Mouse (Mus musculus) megakaryocyte-erythroid progenitor cell, adult 5-6 weeks (primary cell): ENCODE data around the gene Kmt5a. TPM values are rescaled to one million over a fixed set of nuclear protein-coding genes. Genes with fewer than 3 reads are reported as not detected.

Source experiments
- ATAC-seq: replicated peaks from 2 replicates; pipeline ENCODE4 v1.8.0; 2016; ENCODE audit warnings: mild to moderate bottlenecking, inconsistent platforms; ENCODE audit not compliant: severe bottlenecking, poor library complexity, low FRiP score, low TSS enrichment
- total RNA-seq, 2 experiments: library from RNA; stranded (forward) in 1 of 2; stranded (reverse) in 1 of 2; fragments of 200-1000, 215-1000 nt in 1 of 2; fragments of >200 nt in 1 of 2; fragmentation: Nextera tagmentation in 1 of 2; gene quantifications; 2 replicates each; pipeline ENCODE4 v1.2.3; 2014 to 2017

The Kmt5a gene
- total RNA-seq, 2 experiments from 2014 or later, result 201 to 250 TPM

- 0 out of 2 replicates have a peak, but pooled peaks have one; percentile 32 for ATAC-seq
Observed at GRCm38 (mm10) chr5:124506731-124507359, 67.1 kb downstream of the Kmt5a start.

GRCm38 (mm10) chr5:124509200-124509599 is 69.5 kb downstream of the Kmt5a start:
- ATAC-seq, result no peak

GRCm38 (mm10) chr5:124509742-124510237 is 70.1 kb downstream of the Kmt5a start:
- no peak for ATAC-seq

- no peak for ATAC-seq
Observed at GRCm38 (mm10) chr5:124510536-124511050, 70.9 kb downstream of the Kmt5a start.

Other genes with a start within 250 kb of the Kmt5a start
- gene Pitpnm2, start 190.2 kb upstream of the Kmt5a start, total RNA-seq (2014; fragmentation: Nextera tagmentation), result 23.7 and 33.3 TPM in 2 replicates
- 6.5 and 10.9 TPM in 2 replicates for gene Pitpnm2, start 190.2 kb upstream of the Kmt5a start, total RNA-seq (2017)
- gene Mphosph9, start 112.0 kb upstream of the Kmt5a start, total RNA-seq (2014; fragmentation: Nextera tagmentation), result 19.5 and 24.7 TPM in 2 replicates
- gene Mphosph9, start 112.0 kb upstream of the Kmt5a start, total RNA-seq (2017), result 24.7 and 36.7 TPM in 2 replicates
- gene 2810006K23Rik, start 111.8 kb upstream of the Kmt5a start, total RNA-seq (2014; fragmentation: Nextera tagmentation), result 9.2 and 13.2 TPM in 2 replicates
- 16.6 and 18.7 TPM in 2 replicates for gene 2810006K23Rik, start 111.8 kb upstream of the Kmt5a start, total RNA-seq (2017)
- gene Cdk2ap1, start 76.8 kb upstream of the Kmt5a start, total RNA-seq (2014; fragmentation: Nextera tagmentation), result 300 and 366 TPM in 2 replicates
- 205 and 275 TPM in 2 replicates for gene Cdk2ap1, start 76.8 kb upstream of the Kmt5a start, total RNA-seq (2017)
- gene Sbno1, start 13.9 kb upstream of the Kmt5a start, total RNA-seq (2014; fragmentation: Nextera tagmentation), result 131 and 149 TPM in 2 replicates
- 255 and 297 TPM in 2 replicates for gene Sbno1, start 13.9 kb upstream of the Kmt5a start, total RNA-seq (2017)
- gene Rilpl2, start 38.4 kb downstream of the Kmt5a start, total RNA-seq (2014; fragmentation: Nextera tagmentation), result 16.1 and 18.0 TPM in 2 replicates
- gene Rilpl2, start 38.4 kb downstream of the Kmt5a start, total RNA-seq (2017), result 13.8 and 19.0 TPM in 2 replicates
- 6.1 and 9.4 TPM in 2 replicates for gene Snrnp35, start 43.2 kb downstream of the Kmt5a start, total RNA-seq (2014; fragmentation: Nextera tagmentation)
- 3.2 and 11.1 TPM in 2 replicates for gene Snrnp35, start 43.2 kb downstream of the Kmt5a start, total RNA-seq (2017)
- 2.4 TPM in 1 of 2 replicates, not detected in the other for gene Rilpl1, start 91.5 kb downstream of the Kmt5a start, total RNA-seq (2014; fragmentation: Nextera tagmentation)
- gene Rilpl1, start 91.5 kb downstream of the Kmt5a start, total RNA-seq (2017), result 2.2 and 6.6 TPM in 2 replicates
- gene Tmed2, start 100.8 kb downstream of the Kmt5a start, total RNA-seq (2014; fragmentation: Nextera tagmentation), result 300 and 349 TPM in 2 replicates
- 809 and 870 TPM in 2 replicates for gene Tmed2, start 100.8 kb downstream of the Kmt5a start, total RNA-seq (2017)
- 27.4 and 28.9 TPM in 2 replicates for gene Ddx55, start 112.9 kb downstream of the Kmt5a start, total RNA-seq (2014; fragmentation: Nextera tagmentation)
- gene Ddx55, start 112.9 kb downstream of the Kmt5a start, total RNA-seq (2017), result 24.3 and 27.6 TPM in 2 replicates
- gene Eif2b1, start 139.2 kb downstream of the Kmt5a start, total RNA-seq (2014; fragmentation: Nextera tagmentation), result 62.9 and 86.1 TPM in 2 replicates
- gene Eif2b1, start 139.2 kb downstream of the Kmt5a start, total RNA-seq (2017), result 56.2 and 57.5 TPM in 2 replicates
- 43.2 and 61.5 TPM in 2 replicates for gene Gtf2h3, start 139.2 kb downstream of the Kmt5a start, total RNA-seq (2014; fragmentation: Nextera tagmentation)
- 71.7 and 80.0 TPM in 2 replicates for gene Gtf2h3, start 139.2 kb downstream of the Kmt5a start, total RNA-seq (2017)
- 25.7 and 28.3 TPM in 2 replicates for gene Atp6v0a2, start 188.6 kb downstream of the Kmt5a start, total RNA-seq (2014; fragmentation: Nextera tagmentation)
- 18.2 and 19.2 TPM in 2 replicates for gene Atp6v0a2, start 188.6 kb downstream of the Kmt5a start, total RNA-seq (2017)